Mouse (Mus musculus) sigmoid colon, adult 10 weeks (tissue): Measurements from ENCODE around the gene Glrx5. TPM values are rescaled to one million over a fixed set of nuclear protein-coding genes. Genes with fewer than 3 reads are reported as not detected.

Experiments
- polyA plus RNA-seq: library from polyadenylated mRNA; stranded (reverse); fragments of 350-450 nt; fragmentation: Illumina TruSeq; extraction: RNeasy Lipid Tissue Mini Kit (QIAGEN cat#74804); gene quantifications from one replicate; pipeline ENCODE4 v1.2.3, GENCODE M21; 2014; ENCODE audit warnings: low read depth, low replicate concordance

The Glrx5 gene
- polyA plus RNA-seq = 14.8 TPM

DNA sequence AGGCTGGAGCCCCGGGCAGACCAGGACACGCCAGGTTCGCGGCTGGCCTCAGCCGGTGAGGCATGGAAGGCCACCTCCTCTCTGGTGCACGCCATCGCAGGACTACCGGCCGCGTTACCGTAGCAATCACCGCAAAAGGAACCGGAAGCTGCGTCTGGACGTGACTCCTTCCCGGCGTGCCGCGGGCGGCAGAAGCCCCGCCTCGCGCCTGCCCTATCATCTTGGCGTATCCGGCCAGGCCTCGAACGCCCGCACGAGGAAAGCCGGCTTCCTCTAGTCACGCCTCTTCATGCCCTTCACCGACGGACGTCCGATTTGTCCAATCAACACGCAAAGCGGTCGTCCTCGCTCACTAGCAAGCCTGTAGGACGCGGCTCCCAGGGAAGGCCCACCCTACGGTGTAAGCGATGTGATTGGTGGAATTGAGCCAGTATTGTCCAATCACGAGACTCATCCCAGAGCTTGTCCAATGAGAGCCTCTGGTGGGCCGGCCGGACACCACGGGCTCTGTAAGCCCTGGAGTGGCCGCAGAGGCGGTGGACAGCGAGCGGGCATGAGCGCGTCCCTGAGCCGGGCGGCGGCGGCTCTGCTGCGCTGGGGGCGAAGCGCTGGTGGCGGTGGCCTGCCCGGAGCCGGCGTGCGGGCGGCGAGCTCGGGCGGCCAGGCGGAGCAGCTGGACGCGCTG, at the start of gene Glrx5:
Gene Glrx5, plus strand, starts transcription at position 542 of the 685 bp plus-strand sequence.

DNA sequence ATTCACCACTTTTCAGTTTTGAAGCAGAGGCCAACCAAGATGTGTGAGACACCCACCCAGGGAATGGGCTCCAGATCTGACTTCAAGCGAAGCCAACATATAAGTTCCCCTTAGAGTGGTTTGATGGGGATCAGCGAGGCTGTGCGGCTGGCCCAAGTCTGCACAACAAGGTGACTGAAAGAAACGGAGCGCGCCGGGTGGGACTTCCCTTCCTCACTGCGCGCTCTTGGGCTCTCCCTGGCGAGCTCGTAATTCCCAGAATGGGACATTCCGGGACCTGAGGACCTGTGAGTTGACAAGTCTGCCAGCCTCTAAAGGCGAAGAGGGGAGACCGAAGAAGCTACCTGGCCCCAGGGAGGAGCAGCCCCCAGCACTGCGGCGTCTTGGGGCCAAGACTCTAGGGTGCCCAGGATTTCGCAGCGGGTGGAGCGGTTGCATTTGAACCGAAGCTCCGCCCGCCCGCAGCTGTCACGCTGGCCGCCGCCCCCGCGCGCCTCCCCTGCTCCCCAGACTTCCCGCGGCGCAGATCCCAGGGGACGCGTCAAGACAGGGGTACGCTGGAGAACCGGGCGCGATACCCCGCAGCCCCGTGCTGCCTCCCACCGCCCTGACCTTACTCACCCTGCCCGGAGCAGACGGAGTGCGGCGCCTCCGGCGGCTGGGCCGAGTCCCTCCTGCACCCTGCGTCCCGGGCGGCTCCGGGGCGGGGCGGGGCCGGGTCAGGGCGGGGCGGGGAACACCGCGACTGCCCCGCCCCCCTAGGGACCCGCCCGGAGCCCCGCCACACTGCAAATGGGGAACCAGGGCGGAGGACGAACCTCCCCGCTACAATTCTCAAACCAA, 22.9 kb upstream of the Glrx5 start, which contains the start of gene Syne3:
Gene Syne3, minus strand, starts transcription at position 440 of the 843 bp plus-strand sequence.

Other genes starting within 250 kb of the Glrx5 start
- gene Clmn, start 167.6 kb upstream of the Glrx5 start, polyA plus RNA-seq = 56.5 TPM
- 3.0 TPM for gene Syne3, start 22.9 kb upstream of the Glrx5 start, polyA plus RNA-seq
- not detected for gene Tcl1b2, start 113.3 kb downstream of the Glrx5 start, polyA plus RNA-seq
- gene Tcl1b1, start 127.0 kb downstream of the Glrx5 start, polyA plus RNA-seq = not detected
- gene Tcl1b5, start 143.7 kb downstream of the Glrx5 start, polyA plus RNA-seq = not detected
- not detected for gene Tcl1b3, start 158.4 kb downstream of the Glrx5 start, polyA plus RNA-seq
- gene Tcl1b4, start 169.3 kb downstream of the Glrx5 start, polyA plus RNA-seq = not detected
- not detected for gene Tcl1, start 190.1 kb downstream of the Glrx5 start, polyA plus RNA-seq